Mouse (Mus musculus): ENCODE data around the gene Apoa4. TPM values are rescaled to one million over a fixed set of nuclear protein-coding genes. Genes with fewer than 3 reads are reported as not detected.
A peak's percentile ranks its signal among the peaks of the same experiment; 100 is the strongest.

Apoa4 gene
- polyA plus RNA-seq, 1 experiment from 2014 or later = 1.3 TPM

- peaks cover 12% of the 10 kb centered on the region for H3K27me3 ChIP-seq (ENCODE audit: control insufficient read depth, insufficient read depth, low read length)
- no peak overlapping the region for H3K4me2 ChIP-seq (ENCODE audit: low read depth, low read length)
- H3K27ac ChIP-seq (ENCODE audit: low read length) = no peak overlapping the region
- ATAC-seq (replicated peaks; ENCODE audit: extremely low read depth, insufficient read depth, low FRiP score) = no peak
- WGBS = 68% methylated on average over 9 of the region's 9 CpGs
- H3K4me1 ChIP-seq (ENCODE audit: control insufficient read depth, insufficient read depth, low read length) = peaks cover 9% of the 10 kb centered on the region
- no peak overlapping the region for H3K9ac ChIP-seq (ENCODE audit: low read length)
- H3K36me3 ChIP-seq (ENCODE audit: control insufficient read depth, insufficient read depth) = peaks cover 34% of the 10 kb centered on the region
- H3K9me3 ChIP-seq (replicated peaks; ENCODE audit: control insufficient read depth, low read length) = no peaks in the 10 kb centered on the region
- no peak overlapping the region for H3K4me3 ChIP-seq (ENCODE audit: low read length)
Observed at GRCm38 (mm10) chr9:46274494-46274893, 34.0 kb downstream of the Apoa4 start.

- H3K4me1 ChIP-seq (ENCODE audit: control insufficient read depth, insufficient read depth, low read length) = peaks cover 10% of the 10 kb centered on the region
- H3K27me3 ChIP-seq (ENCODE audit: control insufficient read depth, insufficient read depth, low read length) = no peaks in the 10 kb centered on the region
- peaks cover 36% of the 10 kb centered on the region for H3K36me3 ChIP-seq (ENCODE audit: control insufficient read depth, insufficient read depth)
- peak within 1 kb of the TSS; percentile 70 for H3K27ac ChIP-seq (ENCODE audit: low read length)
- WGBS = under 1% methylated on average over 55 of the region's 55 CpGs
- peak within 1 kb of the TSS; percentile 71 for H3K4me2 ChIP-seq (ENCODE audit: low read depth, low read length)
- H3K4me3 ChIP-seq (ENCODE audit: low read length) = peak within 1 kb of the TSS; percentile 65
- H3K9me3 ChIP-seq (replicated peaks; ENCODE audit: control insufficient read depth, low read length) = no peaks in the 10 kb centered on the region
- peak within 1 kb of the TSS; percentile 80 for H3K9ac ChIP-seq (ENCODE audit: low read length)
- peak; percentile 87 for ATAC-seq (replicated peaks; ENCODE audit: extremely low read depth, insufficient read depth, low FRiP score)
Observed at GRCm38 (mm10) chr9:46282631-46283436, 42.3 kb downstream of the Apoa4 start, which contains the start of gene Bud13. Bud13 (plus strand) TSS chr9:46283008.

Other genes with a start within 250 kb of the Apoa4 start
- 110 and 131 TPM in 2 replicates for gene Pafah1b2, start 228.0 kb upstream of the Apoa4 start, polyA plus RNA-seq (2015; fragmentation: Nextera tagmentation; extraction: Ambion mirVana)
- 5.1 and 6.7 TPM in 2 replicates for gene Sik3, start 227.9 kb upstream of the Apoa4 start, polyA plus RNA-seq (2015; fragmentation: Nextera tagmentation; extraction: Ambion mirVana)
- gene Apoa1, start 12.1 kb upstream of the Apoa4 start, polyA plus RNA-seq (2015; fragmentation: Nextera tagmentation; extraction: Ambion mirVana) = 5.8 and 20.1 TPM in 2 replicates
- gene Apoc3, start 5.1 kb upstream of the Apoa4 start, polyA plus RNA-seq (2015; fragmentation: Nextera tagmentation; extraction: Ambion mirVana) = 0.89 TPM in 1 of 2 replicates, not detected in the other
- gene Apoa5, start 27.9 kb downstream of the Apoa4 start, polyA plus RNA-seq (2015; fragmentation: Nextera tagmentation; extraction: Ambion mirVana) = not detected in 2 replicates
- 36.7 and 39.5 TPM in 2 replicates for gene Zpr1, start 32.4 kb downstream of the Apoa4 start, polyA plus RNA-seq (2015; fragmentation: Nextera tagmentation; extraction: Ambion mirVana)
- 13.3 and 13.5 TPM in 2 replicates for gene Bud13, start 42.3 kb downstream of the Apoa4 start, polyA plus RNA-seq (2015; fragmentation: Nextera tagmentation; extraction: Ambion mirVana)
- not detected in 2 replicates for gene 4931429L15Rik, start 79.3 kb downstream of the Apoa4 start, polyA plus RNA-seq (2015; fragmentation: Nextera tagmentation; extraction: Ambion mirVana)